Mouse (Mus musculus) cerebellum, postnatal 14 days (tissue): Measurements from ENCODE around the gene Pomgnt2.
A peak's percentile ranks its signal among the peaks of the same experiment; 100 is the strongest.

ENCODE experiments used
- DNase-seq, 2 experiments: peaks; one replicate each; pipeline ENCODE4 v3.0.0; 2021; ENCODE audit warnings: mixed read lengths in 2 of 2

Gene Pomgnt2

DNA sequence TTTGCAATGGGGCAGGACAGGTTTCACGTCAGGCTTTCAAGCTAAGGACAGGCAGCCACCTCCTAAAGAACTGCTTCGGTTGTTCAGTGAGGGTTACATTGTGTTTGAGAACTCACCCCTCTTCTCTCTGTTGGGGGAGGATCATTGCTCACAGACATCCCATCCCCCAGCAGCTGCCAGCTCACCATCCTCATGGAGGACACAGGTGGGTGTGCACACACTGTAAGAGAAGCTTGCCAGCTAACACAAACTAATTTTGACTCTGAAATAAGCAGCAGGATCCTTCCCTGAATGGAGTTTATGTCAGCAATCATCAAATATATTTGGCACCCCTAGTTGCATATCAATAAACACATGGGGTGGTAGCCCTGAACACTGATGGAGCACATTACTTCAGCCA, 15.9 kb upstream of the Pomgnt2 start:
- DNase-seq: no peak

DNA sequence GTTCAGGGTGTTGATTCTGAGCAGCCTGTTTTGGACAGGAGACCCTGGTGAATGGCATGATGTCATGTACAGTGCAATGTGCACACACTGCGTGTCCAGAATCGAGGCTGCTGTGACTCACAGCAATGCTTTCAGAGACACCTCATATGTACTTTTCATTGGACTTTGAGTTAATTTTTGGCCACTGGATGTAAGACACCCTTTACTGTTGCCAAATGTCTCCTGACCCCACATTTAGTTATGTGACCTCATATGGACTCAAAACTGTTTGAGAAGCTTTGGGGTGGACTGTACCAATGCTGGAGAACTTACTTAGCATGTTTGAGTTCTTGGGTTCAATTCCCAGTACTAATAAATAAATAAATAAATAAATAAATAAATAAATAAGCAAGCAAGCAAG, 13.8 kb upstream of the Pomgnt2 start:
- DNase-seq: no peak

DNA sequence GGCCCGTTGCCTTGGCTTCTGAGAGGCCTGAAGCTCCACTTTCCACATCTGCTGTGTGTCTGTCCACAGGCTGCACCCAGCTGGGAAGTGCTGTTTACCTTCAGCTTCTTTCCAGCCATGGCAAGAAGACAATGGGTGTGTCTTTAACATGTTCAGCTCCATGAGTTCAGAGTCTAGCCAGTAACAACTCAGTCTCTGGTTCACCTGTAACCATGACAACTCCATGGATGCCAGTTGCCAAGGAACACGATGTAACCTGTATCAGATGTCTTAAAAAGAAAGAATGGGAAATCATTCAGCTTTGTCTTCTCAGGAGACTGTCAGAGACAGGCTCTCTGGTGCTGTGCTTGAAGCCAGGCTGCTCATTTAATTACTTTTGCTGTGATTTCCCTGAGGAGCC, 12.0 kb upstream of the Pomgnt2 start:
- no peak for DNase-seq

DNA sequence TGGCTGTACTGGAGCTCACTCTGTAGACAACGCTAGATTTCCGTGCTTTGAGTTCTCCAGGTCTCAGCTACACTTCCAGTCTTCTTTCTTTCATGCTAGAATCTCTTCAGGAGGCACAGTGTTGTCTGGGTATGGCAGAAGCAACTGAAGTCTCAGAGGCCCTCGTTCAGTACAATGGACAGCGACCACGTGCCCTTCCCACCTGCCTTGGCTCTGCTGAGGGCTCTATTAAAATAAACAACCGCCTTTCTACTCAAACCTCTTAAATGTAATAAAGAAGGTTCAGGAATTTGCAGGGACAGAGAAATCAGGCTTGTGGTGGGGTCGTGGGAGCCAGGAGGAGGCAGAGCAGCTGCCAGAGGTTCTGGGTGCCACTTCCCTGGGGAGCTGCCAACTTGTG, 9.7 kb upstream of the Pomgnt2 start:
- no peak for DNase-seq

DNA sequence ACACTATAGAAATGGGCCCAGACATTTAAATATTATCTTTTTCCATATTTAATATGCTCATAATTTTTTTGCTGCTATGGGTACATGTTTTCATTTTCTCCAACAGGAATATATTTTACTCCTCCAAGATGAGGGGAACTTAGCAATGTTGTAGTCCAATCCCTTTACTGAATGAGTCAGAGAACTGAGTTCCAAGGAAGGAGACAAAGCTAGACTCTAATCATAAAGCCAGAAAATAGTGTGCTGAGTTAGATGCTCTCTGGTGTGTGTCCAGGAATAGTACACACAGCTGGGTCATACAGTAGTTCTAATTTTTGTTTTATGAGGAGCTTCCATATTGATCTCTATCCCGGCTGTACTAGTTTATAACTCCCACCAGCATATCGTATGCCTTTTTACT, 9.3 kb upstream of the Pomgnt2 start:
- no peak for DNase-seq

DNA sequence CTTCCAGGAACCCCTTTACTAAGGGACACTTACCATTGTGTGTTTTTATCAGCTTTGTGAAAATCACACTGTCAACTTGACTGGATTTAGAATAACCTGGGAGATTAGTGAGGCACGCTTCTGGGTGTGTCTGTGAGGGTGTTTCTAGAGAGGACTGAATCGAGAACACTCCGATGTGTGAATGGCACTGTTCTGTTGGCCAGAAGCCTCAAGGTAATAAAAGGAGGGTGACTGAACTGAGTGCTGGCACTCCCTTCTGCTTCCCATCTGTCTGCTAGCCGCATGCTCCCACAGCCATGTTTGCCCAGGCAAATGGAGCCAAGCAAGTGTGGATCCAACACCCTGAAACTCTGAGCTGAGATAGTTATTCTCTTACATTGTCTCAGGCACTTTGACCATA, 1.1 kb upstream of the Pomgnt2 start:
- DNase-seq: no peak

DNA sequence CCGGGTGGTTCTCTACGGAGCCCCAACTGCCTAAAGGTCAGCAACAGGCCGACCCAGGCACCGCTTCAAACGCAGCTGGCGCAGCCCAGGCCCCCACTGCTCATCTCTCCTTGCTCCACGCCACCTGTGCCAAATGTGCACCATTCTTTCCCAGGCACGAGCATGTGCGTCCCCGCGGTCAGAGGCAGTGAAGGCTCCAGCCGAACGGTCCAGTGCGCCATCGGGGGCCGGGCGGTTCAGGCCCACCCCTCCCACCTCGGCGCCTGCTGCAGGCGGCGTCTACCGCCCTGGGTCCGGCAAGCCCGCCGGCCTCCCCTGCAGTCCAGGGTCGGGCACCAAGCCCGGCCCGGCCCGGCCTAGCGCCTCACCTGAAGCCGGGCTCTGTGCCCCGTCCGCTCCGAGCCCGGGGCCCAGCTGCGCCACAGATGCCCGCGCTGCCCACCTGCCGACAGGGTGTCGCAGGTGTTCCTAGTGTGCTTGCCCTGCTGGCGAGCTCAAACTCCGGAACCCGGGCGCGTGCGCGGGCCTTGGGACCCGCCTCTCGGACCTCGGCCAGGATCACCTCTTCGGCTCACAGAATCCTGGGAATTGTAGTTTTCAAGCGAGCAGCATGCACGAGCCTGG, 1.3 kb downstream of the Pomgnt2 start:
- peak; percentile 93 to 96 for DNase-seq

DNA sequence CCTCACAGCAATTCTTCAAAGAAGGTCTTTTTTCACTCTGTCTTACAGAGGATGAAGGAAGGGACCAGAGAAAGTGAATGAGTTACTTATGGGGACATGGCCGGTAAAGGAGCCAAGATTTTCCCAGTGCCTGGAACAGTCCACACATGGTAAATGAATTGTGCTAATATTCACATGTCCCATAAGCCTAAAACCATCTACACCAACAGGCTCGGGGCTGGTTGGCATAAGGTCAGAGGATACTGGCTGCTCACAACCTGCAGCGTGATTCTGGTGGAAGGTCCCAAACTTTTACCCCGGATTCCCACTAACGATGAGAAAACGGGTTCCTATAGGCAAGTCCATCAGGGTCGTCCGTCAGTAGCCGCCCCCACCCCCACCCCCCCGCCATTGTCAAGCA, 1.8 kb downstream of the Pomgnt2 start:
- DNase-seq: peak in 1 of 2 experiments; percentile 38

DNA sequence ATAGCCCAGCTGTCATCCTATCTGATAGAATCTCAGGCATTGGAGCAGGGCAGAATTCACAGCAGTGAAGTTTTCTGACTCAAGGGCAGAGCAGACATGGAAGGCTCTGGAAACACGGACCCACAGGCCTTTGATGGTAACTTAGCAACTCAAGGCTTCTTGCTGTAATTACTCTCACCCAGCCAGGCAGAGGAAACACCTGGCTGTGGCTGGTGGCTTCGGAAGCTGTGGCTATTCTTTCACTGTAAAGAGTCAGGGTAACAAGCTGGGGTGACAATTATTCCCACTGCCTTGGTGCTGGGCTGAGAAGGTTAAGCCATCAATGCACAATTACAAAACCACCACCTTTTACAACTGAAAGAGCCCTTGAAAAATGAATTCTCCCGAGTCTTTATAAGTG, 3.9 kb downstream of the Pomgnt2 start:
- DNase-seq: no peak

DNA sequence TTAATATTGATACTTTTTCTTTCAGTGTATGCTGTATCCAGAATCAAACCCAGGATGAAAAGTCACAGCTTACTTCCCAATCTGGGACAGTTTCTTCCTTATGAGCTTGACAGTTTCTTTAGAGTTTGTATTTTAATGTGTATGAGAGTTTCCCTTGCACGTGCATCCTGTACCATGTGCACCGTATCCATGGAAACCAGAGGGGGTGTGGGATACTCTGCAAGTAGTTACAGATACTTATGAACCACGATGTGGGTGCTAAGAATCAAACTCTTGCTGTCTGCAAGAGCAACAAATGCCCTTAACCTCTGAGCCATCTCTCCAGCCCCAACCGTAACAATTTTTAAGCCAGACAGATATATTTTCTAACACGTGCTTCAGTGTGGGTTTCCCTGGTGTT, 5.9 kb downstream of the Pomgnt2 start:
- DNase-seq: no peak

DNA sequence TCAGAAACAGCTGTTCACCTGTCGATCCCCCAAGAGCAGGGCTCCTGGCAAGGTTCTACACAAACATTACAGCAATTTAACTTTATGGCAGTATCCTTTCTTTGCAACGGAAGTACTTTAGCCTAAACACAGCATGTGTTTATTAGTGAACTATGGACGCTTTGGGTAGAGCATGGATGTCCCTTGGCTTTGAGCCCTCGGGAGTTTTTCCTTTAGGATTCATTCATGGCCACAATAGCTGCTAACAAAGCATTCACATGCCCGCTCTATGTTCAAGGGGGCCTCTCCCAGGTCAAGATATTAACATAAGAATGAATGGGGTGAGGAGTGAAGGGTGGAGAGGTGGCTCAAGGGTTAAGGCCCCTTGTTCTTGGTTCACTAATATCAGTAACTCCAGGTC, 7.4 kb downstream of the Pomgnt2 start:
- no peak for DNase-seq

DNA sequence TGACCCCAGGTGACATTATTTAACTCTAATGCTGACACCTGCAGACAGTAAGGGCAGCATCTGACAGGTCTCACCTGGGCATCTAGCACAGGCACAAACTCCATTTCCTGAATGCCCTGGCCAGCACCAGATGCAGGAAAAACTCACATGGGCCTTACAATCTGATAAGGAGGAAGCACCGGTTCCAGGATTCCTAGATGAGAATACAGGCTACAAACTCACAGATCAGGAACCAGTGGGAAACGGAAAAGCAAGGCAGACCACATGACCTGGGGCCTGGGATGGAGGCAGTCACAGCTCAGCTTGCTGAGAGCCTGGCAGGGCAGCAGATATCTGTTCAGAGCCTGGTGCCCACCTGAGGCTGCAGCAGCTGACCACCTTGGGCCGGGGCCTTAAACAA, 8.0 kb downstream of the Pomgnt2 start:
- no peak for DNase-seq

DNA sequence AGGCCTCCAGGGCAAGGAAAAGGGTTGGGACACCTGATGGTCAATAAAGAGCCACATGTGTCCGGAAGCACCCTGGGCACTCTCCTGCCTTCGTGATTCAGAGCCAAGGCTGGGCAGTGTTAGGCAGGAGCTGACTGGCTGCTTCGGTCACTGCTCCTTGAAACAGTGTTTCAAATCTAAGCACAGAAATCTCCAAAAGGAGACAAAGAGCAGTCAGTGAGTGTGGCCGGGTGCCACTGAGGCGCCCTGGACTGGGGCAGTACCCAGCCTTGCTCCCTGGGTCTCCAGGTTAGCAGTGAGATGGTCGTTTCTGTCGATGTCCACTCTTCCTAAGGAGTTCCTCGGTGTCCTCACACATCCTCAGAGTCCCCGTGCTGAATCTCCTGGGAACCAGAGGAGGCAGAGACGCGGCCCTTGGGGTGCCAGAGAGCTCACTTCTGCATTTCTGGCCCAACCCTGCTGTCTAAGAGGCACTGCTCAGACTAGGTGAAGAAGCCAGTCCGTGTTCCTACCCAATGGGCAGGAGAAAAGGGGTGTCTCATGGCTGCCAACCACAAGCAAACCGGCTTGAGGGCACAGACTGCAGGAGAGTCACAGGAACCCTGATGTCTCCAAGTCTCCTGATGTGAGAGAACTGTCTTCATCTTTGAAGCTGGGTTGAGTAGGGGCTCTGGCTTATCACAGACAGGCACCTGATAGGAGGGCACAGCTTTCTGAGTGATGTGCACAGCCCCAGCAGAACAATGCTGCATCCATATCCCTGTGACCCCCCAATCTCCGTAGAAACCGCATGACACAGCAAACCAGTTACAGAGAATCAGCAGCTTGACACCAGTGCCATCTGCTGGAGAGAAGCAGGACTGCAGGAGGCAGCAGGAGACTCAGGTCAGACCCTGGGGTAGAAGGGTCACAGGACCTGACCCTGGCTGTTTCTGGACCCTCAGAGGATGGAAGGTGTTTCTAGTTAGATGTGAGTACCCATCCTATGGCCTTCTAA, 12.1 kb downstream of the Pomgnt2 start:
- DNase-seq: peak; percentile 90 to 91

DNA sequence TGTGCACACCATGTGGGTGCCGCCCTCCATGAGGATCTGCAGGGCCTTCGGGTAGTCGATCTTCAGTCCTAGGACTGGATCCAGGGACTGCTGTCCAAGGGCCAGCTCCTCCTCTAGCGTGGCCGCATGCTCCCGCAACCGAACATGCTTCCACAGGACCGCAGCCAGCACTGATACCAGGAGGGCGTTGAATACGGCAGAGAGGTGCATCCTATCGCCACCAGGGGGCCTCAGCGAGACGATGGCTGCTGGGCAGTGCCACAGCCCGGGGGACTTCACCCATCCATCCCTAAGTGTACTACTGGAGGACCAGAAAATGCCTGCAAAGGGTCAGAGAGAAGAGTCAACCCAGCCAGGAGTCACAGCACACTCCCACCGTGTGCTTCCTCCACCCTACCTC, 13.4 kb downstream of the Pomgnt2 start:
- DNase-seq: peak; percentile 92 to 97

DNA sequence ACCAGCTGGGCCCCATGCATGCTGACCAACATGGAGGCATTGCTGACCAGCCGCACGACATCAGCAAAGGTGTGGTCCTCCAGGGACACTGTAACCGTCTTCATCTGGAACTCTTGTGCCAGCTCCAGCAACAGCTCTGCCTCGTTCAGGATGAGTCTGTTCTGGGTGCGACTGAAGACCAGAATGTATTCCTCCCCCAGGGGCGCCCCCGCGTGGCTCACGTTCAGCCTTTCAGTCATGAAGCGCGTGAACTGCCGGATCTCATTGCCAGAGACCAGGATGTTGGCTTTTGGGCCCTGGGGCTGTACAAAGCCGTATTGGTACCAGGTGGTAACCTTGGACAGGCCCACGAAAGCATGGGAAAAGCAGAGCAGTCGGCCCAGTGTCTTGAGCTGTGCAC, 14.2 kb downstream of the Pomgnt2 start:
- peak in 1 of 2 experiments; percentile 49 for DNase-seq

DNA sequence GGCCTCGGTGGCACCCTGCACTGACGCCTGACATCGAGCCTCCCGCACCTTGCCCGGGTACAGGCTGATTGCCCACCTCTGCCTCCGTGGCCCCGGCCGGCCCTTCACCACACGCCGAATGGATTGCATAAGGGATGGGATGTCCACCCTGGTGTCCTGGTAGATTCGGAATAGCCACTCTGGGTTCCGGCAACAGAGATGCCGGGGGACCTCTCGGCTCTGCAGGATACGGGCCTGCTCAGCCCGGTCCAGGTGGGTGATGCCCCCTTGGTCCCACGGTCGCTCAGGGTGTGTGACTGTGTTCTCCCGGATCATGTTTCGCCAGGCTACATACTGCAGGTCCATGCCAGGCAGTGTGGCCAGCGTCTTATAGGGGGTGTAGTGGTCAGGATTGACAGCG, 14.7 kb downstream of the Pomgnt2 start:
- peak in 1 of 2 experiments; percentile 16 for DNase-seq

DNA sequence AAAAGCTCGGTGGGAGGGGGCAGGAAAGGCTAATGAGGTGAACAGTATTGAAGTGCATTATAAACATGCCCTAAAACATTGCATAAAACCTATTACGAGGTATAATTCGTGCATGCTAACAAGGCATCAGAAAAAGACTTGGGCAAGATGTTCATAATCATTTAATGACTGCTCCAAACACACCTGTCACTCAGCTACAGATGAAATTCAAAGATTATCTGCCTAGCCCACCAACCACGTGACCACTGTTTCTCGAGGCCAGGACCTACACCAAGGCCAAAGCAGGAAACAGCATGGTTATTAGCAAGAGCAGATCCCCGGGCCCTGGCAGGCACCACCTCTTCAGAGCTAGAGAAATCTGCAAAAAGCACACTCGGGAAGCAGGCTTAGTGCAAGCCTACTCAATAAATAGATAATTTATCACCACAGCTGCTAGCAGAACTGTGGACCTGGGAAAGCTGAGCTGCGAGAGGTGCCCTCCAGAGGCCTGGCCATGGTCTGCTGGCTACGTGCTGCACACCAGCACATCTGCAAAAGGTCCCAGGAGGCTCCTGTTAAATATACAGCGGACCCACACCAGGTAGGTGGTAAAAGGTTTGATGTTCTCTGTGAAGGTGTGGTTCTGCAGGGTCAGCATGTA, 15.3 kb downstream of the Pomgnt2 start:
- DNase-seq: peak in 1 of 2 experiments; percentile 1

DNA sequence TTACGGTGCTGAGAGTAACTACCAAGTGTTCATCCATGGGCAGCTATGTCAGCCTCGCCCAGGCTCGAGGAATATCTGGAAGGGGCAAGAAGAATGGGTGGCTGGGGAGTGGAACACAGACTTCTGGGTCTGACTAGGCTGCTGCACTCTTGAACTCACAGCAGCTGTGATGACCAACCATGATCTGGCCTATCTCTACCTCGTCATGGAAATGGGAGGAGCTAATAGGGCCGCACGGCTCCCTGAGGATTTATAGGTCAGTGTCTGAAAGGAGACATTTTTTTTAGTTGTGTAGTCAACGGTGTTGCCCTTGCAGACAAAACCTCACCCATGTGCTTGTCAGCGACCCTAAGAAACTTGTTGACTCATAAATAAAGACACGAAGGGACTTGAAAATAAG, 15.9 kb downstream of the Pomgnt2 start:
- peak in 1 of 2 experiments; percentile 2 for DNase-seq

DNA sequence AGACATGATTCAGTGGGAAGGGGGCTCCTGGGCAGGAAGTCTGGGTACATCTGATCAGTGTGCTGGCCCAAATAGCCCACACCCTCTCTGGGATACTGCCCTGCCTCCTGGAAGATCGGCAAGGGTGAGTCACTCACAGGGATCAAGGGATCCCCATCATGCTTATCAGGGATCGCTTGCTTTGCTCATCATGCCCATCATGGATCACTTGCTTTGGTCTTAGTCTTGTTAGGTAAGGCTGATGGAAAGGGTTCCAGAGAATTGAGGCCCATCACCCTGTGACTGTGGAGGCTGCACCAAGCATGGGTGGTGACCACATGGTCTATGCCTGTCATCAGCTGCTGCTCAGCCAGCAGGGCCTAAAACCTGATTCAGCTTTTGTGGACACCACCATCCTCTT, 21.6 kb downstream of the Pomgnt2 start:
- DNase-seq: no peak

DNA sequence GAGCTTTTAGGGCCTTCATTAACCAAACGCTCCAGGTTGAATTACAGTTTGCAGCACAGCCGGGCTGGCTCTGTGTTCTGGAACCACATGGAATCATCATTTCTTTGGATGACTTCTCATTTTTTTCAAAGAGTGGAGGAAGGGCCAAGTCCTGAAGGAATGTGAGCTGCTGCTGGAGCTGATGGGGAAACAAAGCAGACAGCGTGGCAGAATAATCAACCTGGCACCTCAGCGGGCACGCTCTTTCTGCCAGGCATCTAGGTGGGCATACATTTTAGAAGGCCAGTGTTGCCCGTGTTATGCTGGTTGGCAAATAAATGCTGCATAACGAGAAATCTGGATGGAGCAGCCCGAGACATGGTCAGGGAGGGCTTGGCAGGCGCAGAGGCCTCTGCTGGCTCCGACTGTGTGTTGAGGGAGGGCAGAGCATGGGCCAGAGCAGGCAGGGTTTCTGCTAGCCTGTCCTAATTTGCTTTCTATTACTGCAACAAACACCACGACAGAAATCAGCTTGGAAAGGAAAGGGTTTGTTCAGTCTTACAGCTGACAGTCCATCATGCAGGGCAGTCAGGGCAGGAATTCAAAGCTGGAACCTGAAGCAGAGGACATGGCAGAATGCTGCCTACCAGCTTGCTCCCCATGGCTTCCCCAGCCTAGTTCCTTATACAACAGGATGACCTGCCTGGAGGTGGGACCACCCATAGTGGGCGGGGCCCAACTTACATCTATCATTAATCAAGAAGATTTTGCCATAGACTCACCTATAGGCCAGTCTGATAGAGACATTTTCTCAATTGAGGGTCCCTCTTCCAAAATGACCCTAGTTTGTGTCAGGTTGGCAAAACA, 22.5 kb downstream of the Pomgnt2 start:
- DNase-seq: peak; percentile 81 to 86

DNA sequence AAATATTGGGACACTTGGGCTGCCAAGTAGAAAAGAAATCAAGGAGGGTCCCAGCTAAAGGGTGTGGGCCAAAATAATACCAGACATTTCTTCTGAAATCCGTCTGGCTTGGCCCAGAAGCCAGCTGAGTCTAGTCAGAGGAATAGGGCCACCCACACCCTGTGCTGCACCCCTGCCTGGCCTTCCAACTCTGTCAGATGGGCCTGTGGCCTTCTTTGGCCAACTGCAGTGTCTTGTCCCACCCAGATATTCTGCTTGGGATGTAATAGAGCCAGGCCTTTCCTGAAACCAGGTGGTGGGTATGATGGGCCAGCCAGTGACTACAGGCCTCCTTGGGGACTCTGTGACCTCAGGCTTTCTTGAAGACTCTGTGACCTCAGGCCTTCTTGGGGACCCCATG, 23.7 kb downstream of the Pomgnt2 start:
- no peak for DNase-seq

DNA sequence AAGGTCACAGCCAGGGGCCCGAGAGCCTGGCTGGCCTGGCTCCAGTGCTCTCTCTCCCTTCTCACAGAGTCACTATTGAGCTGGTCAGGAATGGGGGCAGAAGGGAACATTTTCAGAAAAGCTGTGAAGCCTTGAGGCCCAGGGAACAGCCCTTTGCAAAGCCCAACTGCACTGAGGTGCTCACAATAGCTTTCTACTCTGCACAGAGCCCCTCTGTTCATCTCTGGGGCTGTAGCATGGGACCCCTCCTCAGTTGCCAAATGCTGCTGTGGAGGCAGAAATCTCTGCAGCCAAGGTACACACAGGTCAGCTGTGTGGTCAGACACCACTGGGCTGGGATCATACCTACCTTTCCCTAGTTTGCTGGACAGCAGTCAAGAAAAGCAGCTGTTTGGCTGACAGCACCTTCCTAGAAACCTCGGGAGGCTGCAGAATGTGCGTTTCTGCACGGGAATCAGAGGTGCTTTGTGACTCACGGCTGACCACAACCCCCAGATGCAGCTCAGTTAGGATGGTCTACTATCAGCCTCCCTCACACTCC, 27.0 kb downstream of the Pomgnt2 start:
- no peak for DNase-seq
